Mouse (Mus musculus): ENCODE measurements at regions not wholly inside any gene's neighbourhood (a gene's known extent, or its start where the extent isn't known, plus 50 kb on each side); places are given as distances from the start of the nearest gene placed in this dataset.
A peak's percentile ranks its signal among the peaks of the same experiment; 100 is the strongest.

DNA sequence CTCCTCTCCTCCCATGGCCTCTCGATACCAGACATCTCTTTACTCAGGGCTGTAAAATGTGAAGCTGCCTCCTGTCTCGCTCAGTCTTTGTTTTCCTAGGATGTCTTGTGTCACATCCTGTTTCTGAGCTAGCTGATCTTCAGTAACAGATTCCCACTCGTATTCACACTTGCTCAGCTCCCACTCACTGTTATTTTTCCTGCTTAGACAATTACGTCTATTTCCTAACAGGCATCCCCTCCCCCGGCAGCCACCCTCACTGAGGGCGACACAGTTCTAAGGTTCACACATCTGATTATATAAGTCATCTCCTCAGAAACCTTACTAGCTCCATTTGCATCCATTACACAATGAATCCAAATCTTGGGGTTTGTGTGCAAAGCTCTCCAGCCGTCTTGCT, 74.9 kb upstream of the Pde7b start:
- TF ChIP-seq CTCF (IDR thresholded peaks at IDR 0.05), result no peak
- TF ChIP-seq EP300 (IDR thresholded peaks at IDR 0.05), result no peak
- ATAC-seq, result no peak

DNA sequence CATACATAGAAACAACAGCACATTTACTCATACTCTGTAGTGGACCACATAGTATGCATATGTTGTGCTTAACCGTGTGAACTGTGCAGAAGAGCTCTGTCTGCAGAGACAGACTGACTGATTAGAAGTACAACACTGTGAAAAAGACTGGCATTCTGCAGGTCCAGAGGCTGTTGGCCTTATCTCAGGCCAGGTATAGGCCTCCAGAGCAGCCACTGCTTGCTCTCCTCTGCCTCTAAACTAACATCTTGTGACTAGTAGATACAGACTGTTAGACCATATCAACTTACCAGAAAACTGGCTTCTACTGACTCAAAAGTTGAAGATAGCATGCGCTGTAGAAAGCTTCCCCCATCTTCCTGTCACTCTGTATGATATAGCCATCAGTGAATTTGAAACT, 73.5 kb upstream of the Pde7b start:
- 82% methylated on average over 2 of the region's 2 CpGs for WGBS
- Histone ChIP-seq H3K9me3 (ENCODE audit: low read length) (no peaks in the 10 kb centered on the region), H3K4me1 (ENCODE audit: insufficient read depth, low read depth, low read length) (no peaks in the 10 kb centered on the region), H3K9ac (replicated peaks; ENCODE audit: low read depth) (no peak overlapping the region), H3K36me3 (ENCODE audit: insufficient read depth, low read length) (no peaks in the 10 kb centered on the region), H3K4me2 (replicated peaks; ENCODE audit: low read depth, low read length) (no peak overlapping the region), H3K27ac (ENCODE audit: low read length) (no peak overlapping the region), H3K4me3 (ENCODE audit: low read depth, low read length) (no peak overlapping the region), H3K27me3 (replicated peaks; ENCODE audit: insufficient read depth, low read length) (no peaks in the 10 kb centered on the region)
- no peak for TF ChIP-seq EP300 (IDR thresholded peaks at IDR 0.05)
- no peak for TF ChIP-seq CTCF (IDR thresholded peaks at IDR 0.05)
- ATAC-seq (no peak), DNase-seq (ENCODE audit: low spot score) (no peak)

More for the DNA sequence above, 74.9 kb upstream of the Pde7b start:
- Histone ChIP-seq H3K9ac (replicated peaks; ENCODE audit: low read depth) (no peak overlapping the region), H3K4me2 (replicated peaks; ENCODE audit: low read depth, low read length) (no peak overlapping the region), H3K4me3 (ENCODE audit: low read depth, low read length) (no peak overlapping the region), H3K27me3 (replicated peaks; ENCODE audit: insufficient read depth, low read length) (no peaks in the 10 kb centered on the region), H3K9me3 (ENCODE audit: low read length) (no peaks in the 10 kb centered on the region), H3K36me3 (ENCODE audit: insufficient read depth, low read length) (no peaks in the 10 kb centered on the region), H3K27ac (ENCODE audit: low read length) (no peak overlapping the region), H3K4me1 (ENCODE audit: insufficient read depth, low read depth, low read length) (no peaks in the 10 kb centered on the region)
- DNase-seq (ENCODE audit: low spot score), result no peak
- WGBS, result 46% methylated on average over 7 of the region's 7 CpGs

DNA sequence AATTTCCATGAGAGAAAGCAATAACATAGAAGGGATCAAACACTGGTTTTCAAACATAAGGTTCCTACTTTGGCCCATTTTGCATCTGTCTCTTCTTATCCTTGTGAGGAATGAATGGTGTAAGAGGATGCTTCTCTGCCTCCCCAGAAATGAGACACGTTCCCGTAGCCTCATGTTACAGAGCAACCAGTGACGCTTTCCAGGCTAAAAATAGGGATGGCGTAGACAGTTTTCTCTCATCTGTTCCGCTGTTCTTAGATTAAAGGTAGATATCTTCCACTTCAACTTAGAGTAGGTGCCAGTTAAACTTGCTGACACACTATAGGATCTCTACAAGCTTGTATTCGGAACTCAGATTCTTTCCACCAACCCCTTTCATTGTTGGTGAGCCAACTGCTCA, 69.1 kb upstream of the Pde7b start:
- Histone ChIP-seq H3K27ac (ENCODE audit: low read length) (no peak overlapping the region), H3K27me3 (replicated peaks; ENCODE audit: insufficient read depth, low read length) (no peaks in the 10 kb centered on the region), H3K4me2 (replicated peaks; ENCODE audit: low read depth, low read length) (no peak overlapping the region), H3K4me3 (ENCODE audit: low read depth, low read length) (no peak overlapping the region), H3K4me1 (ENCODE audit: insufficient read depth, low read depth, low read length) (no peaks in the 10 kb centered on the region), H3K9me3 (ENCODE audit: low read length) (no peaks in the 10 kb centered on the region), H3K36me3 (ENCODE audit: insufficient read depth, low read length) (no peaks in the 10 kb centered on the region), H3K9ac (replicated peaks; ENCODE audit: low read depth) (no peak overlapping the region)
- TF ChIP-seq CTCF (IDR thresholded peaks at IDR 0.05), result no peak
- no peak for TF ChIP-seq EP300 (IDR thresholded peaks at IDR 0.05)
- WGBS, result 73% methylated on average over 6 of the region's 6 CpGs
- ATAC-seq (no peak), DNase-seq (ENCODE audit: low spot score) (no peak)

DNA sequence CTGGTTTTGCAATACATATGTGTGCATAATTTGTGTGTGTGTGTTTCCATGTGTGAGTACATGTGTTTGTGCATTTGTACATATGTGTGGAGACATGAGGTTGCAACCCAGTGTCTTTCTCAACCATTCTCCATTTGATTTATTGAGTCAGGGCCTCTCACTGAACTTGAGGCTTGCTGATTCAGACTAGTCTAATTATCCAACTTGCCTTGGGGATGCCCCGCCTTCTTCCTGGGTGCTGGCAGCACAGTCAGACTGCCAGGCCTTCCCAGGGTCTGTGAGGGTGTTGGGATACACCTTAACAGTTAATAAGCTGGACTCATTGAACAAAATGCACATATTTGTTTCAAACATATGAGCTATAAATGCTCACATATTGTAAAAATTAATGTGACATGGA, 56.1 kb upstream of the Pde7b start:
- DNase-seq (ENCODE audit: low spot score), result no peak
- Histone ChIP-seq H3K4me2 (replicated peaks; ENCODE audit: low read depth, low read length) (no peak overlapping the region), H3K27ac (ENCODE audit: low read length) (no peak overlapping the region), H3K27me3 (replicated peaks; ENCODE audit: insufficient read depth, low read length) (no peaks in the 10 kb centered on the region), H3K9ac (replicated peaks; ENCODE audit: low read depth) (no peak overlapping the region), H3K4me1 (ENCODE audit: insufficient read depth, low read depth, low read length) (no peaks in the 10 kb centered on the region), H3K36me3 (ENCODE audit: insufficient read depth, low read length) (no peaks in the 10 kb centered on the region), H3K9me3 (ENCODE audit: low read length) (no peaks in the 10 kb centered on the region), H3K4me3 (ENCODE audit: low read depth, low read length) (no peak overlapping the region)
- TF ChIP-seq CTCF (IDR thresholded peaks at IDR 0.05) (no peak), EP300 (IDR thresholded peaks at IDR 0.05) (no peak)
- no peak for ATAC-seq
- 91% methylated on average over 1 of the region's 1 CpGs for whole genome bisulfite sequencing

DNA sequence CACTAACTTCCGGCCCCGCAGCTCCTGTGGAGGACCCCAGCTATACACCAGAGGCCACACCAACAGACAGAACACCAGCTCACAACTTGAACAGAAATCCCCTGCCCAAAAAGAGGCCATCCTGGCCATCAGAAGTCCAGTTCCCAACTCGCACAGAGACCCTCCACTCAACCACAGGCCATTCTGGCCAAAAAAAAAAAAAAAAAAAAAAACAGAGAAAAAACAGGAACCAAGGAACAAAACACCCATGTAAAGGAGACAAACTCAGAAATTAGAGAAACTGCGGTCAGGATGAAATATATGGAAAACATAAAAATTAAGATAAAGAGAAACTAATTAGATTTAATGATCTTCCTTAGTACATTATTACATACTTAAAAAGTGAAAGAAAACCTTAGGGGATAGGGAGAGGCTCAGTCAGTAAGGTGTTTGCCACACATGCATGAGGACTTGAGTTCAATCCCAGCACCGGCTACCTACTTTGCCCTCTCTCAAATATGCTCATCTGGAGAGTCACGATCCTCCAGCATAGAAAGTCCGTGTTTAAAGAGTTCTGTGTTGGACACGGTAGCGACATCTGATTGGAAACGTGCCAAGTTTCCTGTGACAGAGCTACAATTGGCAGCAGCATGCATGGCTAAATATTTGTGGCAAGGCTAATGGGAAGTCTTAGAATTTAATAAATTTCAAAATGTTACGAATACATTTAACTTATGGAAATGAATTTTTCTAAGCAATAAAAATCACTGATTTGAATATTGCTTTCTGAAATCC, 51.9 kb upstream of the Pde7b start:
- Histone ChIP-seq H3K36me3 (ENCODE audit: insufficient read depth, low read length) (no peaks in the 10 kb centered on the region), H3K4me1 (ENCODE audit: insufficient read depth, low read depth, low read length) (no peaks in the 10 kb centered on the region), H3K9me3 (ENCODE audit: low read length) (no peaks in the 10 kb centered on the region), H3K4me3 (ENCODE audit: low read depth, low read length) (no peak overlapping the region), H3K27ac (ENCODE audit: low read length) (no peak overlapping the region), H3K27me3 (replicated peaks; ENCODE audit: insufficient read depth, low read length) (no peaks in the 10 kb centered on the region), H3K4me2 (replicated peaks; ENCODE audit: low read depth, low read length) (peak overlapping the region; percentile 39), H3K9ac (replicated peaks; ENCODE audit: low read depth) (no peak overlapping the region)
- peak; percentile 43 for DNase-seq (ENCODE audit: low spot score)
- ATAC-seq, result no peak
- TF ChIP-seq EP300 (IDR thresholded peaks at IDR 0.05), result no peak
- TF ChIP-seq CTCF (IDR thresholded peaks at IDR 0.05), result no peak
- 45% methylated on average over 11 of the region's 11 CpGs for WGBS

DNA sequence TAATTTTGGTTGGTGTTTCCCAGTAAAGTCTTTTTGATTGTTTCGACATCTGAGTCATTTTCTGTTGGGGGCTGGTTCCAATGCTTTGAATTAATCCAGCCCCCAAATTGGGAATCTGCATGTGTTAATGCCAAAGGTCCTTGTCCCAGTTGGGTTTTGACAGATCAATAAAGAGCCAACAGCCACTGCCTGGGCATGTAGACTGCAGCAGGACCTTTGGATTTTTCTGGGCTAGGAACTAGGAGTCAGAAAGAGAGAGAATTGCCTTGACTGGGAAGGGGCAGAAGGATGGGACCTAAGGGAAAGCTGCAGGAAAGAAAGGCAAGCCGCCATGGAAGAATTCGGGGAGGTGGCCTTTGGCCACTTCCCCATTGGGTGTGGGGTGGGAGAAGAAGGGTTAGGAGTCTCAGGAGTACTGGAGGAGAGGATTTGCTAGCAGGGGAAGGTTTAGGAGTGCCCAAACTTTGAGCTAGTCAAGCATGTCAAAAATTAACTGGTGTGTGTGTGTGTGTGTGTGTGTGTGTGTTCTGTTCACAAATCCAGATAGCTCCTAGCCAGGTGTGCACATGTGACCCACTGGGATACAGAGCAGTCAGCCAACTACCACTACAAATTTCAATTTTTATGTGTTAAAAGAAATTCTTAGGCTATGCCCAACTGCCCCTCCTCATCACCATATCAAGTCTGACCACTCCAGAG, 51.0 kb upstream of the Pde7b start:
- H3K4me3 ChIP-seq (ENCODE audit: low read depth, low read length), result no peak overlapping the region
- no peaks in the 10 kb centered on the region for H3K9me3 ChIP-seq (ENCODE audit: low read length)
- 91% methylated on average over 3 of the region's 3 CpGs for WGBS
- no peaks in the 10 kb centered on the region for H3K36me3 ChIP-seq (ENCODE audit: insufficient read depth, low read length)
- no peak for DNase-seq (ENCODE audit: low spot score)
- H3K27ac ChIP-seq (ENCODE audit: low read length), result no peak overlapping the region
- H3K27me3 ChIP-seq (replicated peaks; ENCODE audit: insufficient read depth, low read length), result no peaks in the 10 kb centered on the region
- no peak overlapping the region for H3K4me2 ChIP-seq (replicated peaks; ENCODE audit: low read depth, low read length)
- no peaks in the 10 kb centered on the region for H3K4me1 ChIP-seq (ENCODE audit: insufficient read depth, low read depth, low read length)
- H3K9ac ChIP-seq (replicated peaks; ENCODE audit: low read depth), result no peak overlapping the region
- no peak for ATAC-seq
- TF ChIP-seq CTCF (IDR thresholded peaks at IDR 0.05) (no peak), EP300 (IDR thresholded peaks at IDR 0.05) (no peak)

Measured in lung, postnatal 0 days (tissue).